Mouse (Mus musculus) liver, adult 2 months (tissue): ENCODE measurements at regions not wholly inside any gene's neighbourhood (a gene's known extent, or its start where the extent isn't known, plus 50 kb on each side); places are given as distances from the start of the nearest gene placed in this dataset.

ENCODE experiments used
- DNase-seq: peaks from one replicate; pipeline ENCODE4 v3.0.0-alpha.2; 2011; ENCODE audit warnings: low read depth, low spot score; ENCODE audit errors: extremely low read depth
- H3K27ac ChIP-seq: fragments of 200-500 bp; replicated peaks from 2 replicates; pipeline ENCODE4 v1.5.1; 2012; ENCODE audit warnings: low read depth, mild to moderate bottlenecking, control low read depth, inconsistent platforms, low read length; ENCODE audit not compliant: insufficient read depth
- H3K27me3 ChIP-seq: fragments of 200-500 bp; 2 replicates; pipeline ENCODE4 v1.6.1; 2012; ENCODE audit warnings: mild to moderate bottlenecking, moderate library complexity, low read length, inconsistent platforms; ENCODE audit not compliant: control insufficient read depth, insufficient read depth
- H3K36me3 ChIP-seq: fragments of 200-500 bp; 2 replicates; pipeline ENCODE4 v1.6.1; 2012; ENCODE audit warnings: low read length, inconsistent platforms; ENCODE audit not compliant: control insufficient read depth, insufficient read depth
- H3K4me1 ChIP-seq: fragments of 200-500 bp; 2 replicates; pipeline ENCODE4 v1.6.1; 2011; ENCODE audit warnings: low read length; ENCODE audit not compliant: control insufficient read depth, insufficient read depth
- H3K4me3 ChIP-seq: fragments of 200-500 bp; 2 replicates; pipeline ENCODE4 v1.5.1; 2011; ENCODE audit warnings: low read depth, mild to moderate bottlenecking, control low read depth, low read length, moderate library complexity; ENCODE audit not compliant: insufficient read depth
- H3K79me2 ChIP-seq: fragments of 200-500 bp; 2 replicates; pipeline ENCODE4 v1.6.1; 2012; ENCODE audit warnings: inconsistent platforms, mild to moderate bottlenecking, low read length, moderate library complexity; ENCODE audit not compliant: control insufficient read depth, insufficient read depth
- H3K9ac ChIP-seq: fragments of 200-500 bp; 2 replicates; pipeline ENCODE4 v1.6.1; 2012; ENCODE audit warnings: low read depth, mild to moderate bottlenecking, control low read depth, inconsistent platforms, low read length
- CTCF ChIP-seq: fragments of 200-500 bp; IDR thresholded peaks from 2 replicates; pipeline ENCODE4 v1.5.1; 2011; ENCODE audit warnings: low read depth, low read length, control low read depth
- POLR2A ChIP-seq: fragments of 200-500 bp; IDR thresholded peaks from 2 replicates; pipeline ENCODE4 v1.6.1; 2011; ENCODE audit warnings: low read length, control low read depth; ENCODE audit not compliant: insufficient read depth; ENCODE audit errors: extremely low read depth
- WGBS: fragments of 180-500 bp; shearing (Covaris S2); methylation state at CpG from one replicate; pipeline ENCODE4 v1.1.7; 2018; 5-methylcytosine and 5-hydroxymethylcytosine counted together

- WGBS = 18% methylated on average over 9 of the region's 9 CpGs
- no peak overlapping the region for H3K9ac ChIP-seq
- no peaks in the 10 kb centered on the region for H3K36me3 ChIP-seq
- H3K4me3 ChIP-seq = no peak overlapping the region
- H3K79me2 ChIP-seq = no peaks in the 10 kb centered on the region
- no peak overlapping the region for H3K27ac ChIP-seq
- DNase-seq = peak; percentile 0
- no peaks in the 10 kb centered on the region for H3K27me3 ChIP-seq
- H3K4me1 ChIP-seq = no peaks in the 10 kb centered on the region
- TF ChIP-seq POLR2A (no peak), CTCF (no peak)
Measured at GRCm38 (mm10) chr4:7455130-7455529, 783.7 kb downstream of the Car8 start.

- Histone ChIP-seq H3K9ac (no peak overlapping the region), H3K79me2 (no peaks in the 10 kb centered on the region), H3K27me3 (no peaks in the 10 kb centered on the region), H3K27ac (no peak overlapping the region), H3K4me3 (no peak overlapping the region), H3K36me3 (no peaks in the 10 kb centered on the region), H3K4me1 (no peaks in the 10 kb centered on the region)
- DNase-seq = no peak
- TF ChIP-seq CTCF (no peak), POLR2A (no peak)
- WGBS = 86% methylated on average over 3 of the region's 3 CpGs
Measured at GRCm38 (mm10) chr4:7452678-7453077, 786.2 kb downstream of the Car8 start.

GRCm38 (mm10) chr4:7450991-7451390, 787.9 kb downstream of the Car8 start:
- Histone ChIP-seq H3K9ac (no peak overlapping the region), H3K4me3 (no peak overlapping the region), H3K79me2 (no peaks in the 10 kb centered on the region), H3K4me1 (no peaks in the 10 kb centered on the region), H3K27me3 (no peaks in the 10 kb centered on the region), H3K36me3 (no peaks in the 10 kb centered on the region), H3K27ac (no peak overlapping the region)
- DNase-seq = no peak
- WGBS = 80% methylated on average over 1 of the region's 1 CpGs
- TF ChIP-seq POLR2A = no peak
- no peak for TF ChIP-seq CTCF

GRCm38 (mm10) chr4:7429308-7429707, 809.5 kb downstream of the Car8 start:
- no peak overlapping the region for H3K4me3 ChIP-seq
- H3K36me3 ChIP-seq = no peaks in the 10 kb centered on the region
- H3K4me1 ChIP-seq = no peaks in the 10 kb centered on the region
- H3K27me3 ChIP-seq = no peaks in the 10 kb centered on the region
- WGBS = 93% methylated on average over 3 of the region's 3 CpGs
- H3K27ac ChIP-seq = no peak overlapping the region
- no peak for DNase-seq
- no peaks in the 10 kb centered on the region for H3K79me2 ChIP-seq
- no peak overlapping the region for H3K9ac ChIP-seq
- TF ChIP-seq CTCF (no peak), POLR2A (no peak)

GRCm38 (mm10) chr4:7424081-7424480, 814.8 kb downstream of the Car8 start:
- H3K36me3 ChIP-seq = no peaks in the 10 kb centered on the region
- TF ChIP-seq CTCF (no peak), POLR2A (no peak)
- no peaks in the 10 kb centered on the region for H3K79me2 ChIP-seq
- H3K27me3 ChIP-seq = no peaks in the 10 kb centered on the region
- H3K4me1 ChIP-seq = no peaks in the 10 kb centered on the region
- H3K9ac ChIP-seq = no peak overlapping the region
- no peak overlapping the region for H3K4me3 ChIP-seq
- DNase-seq = no peak
- H3K27ac ChIP-seq = no peak overlapping the region

- TF ChIP-seq POLR2A (no peak), CTCF (no peak)
- Histone ChIP-seq H3K27ac (no peak overlapping the region), H3K27me3 (no peaks in the 10 kb centered on the region), H3K4me3 (no peak overlapping the region), H3K36me3 (no peaks in the 10 kb centered on the region), H3K4me1 (no peaks in the 10 kb centered on the region), H3K79me2 (no peaks in the 10 kb centered on the region), H3K9ac (no peak overlapping the region)
- WGBS = 86% methylated on average over 4 of the region's 4 CpGs
- no peak for DNase-seq
Measured at GRCm38 (mm10) chr4:7423204-7423603, 815.6 kb downstream of the Car8 start.

GRCm38 (mm10) chr4:7422787-7423186, 816.1 kb downstream of the Car8 start:
- Histone ChIP-seq H3K27ac (no peak overlapping the region), H3K4me1 (no peaks in the 10 kb centered on the region), H3K4me3 (no peak overlapping the region), H3K36me3 (no peaks in the 10 kb centered on the region), H3K27me3 (no peaks in the 10 kb centered on the region), H3K79me2 (no peaks in the 10 kb centered on the region), H3K9ac (no peak overlapping the region)
- no peak for DNase-seq
- TF ChIP-seq POLR2A (no peak), CTCF (no peak)
- WGBS = over 99% methylated on average over 3 of the region's 3 CpGs
